Mouse (Mus musculus) G1E (cell line): ENCODE results near the gene Ppp2ca.

Experiments
- CTCF ChIP-seq: IDR thresholded peaks from 2 replicates; pipeline ENCODE4 v1.5.1; 2012; ENCODE audit warnings: low read depth, low read length, inconsistent platforms, mixed read lengths
- POLR2AphosphoS5 ChIP-seq: IDR thresholded peaks from 2 replicates; pipeline ENCODE4 v1.6.1; 2012; ENCODE audit warnings: low read depth, low read length, inconsistent platforms; ENCODE audit not compliant: insufficient replicate concordance

DNA sequence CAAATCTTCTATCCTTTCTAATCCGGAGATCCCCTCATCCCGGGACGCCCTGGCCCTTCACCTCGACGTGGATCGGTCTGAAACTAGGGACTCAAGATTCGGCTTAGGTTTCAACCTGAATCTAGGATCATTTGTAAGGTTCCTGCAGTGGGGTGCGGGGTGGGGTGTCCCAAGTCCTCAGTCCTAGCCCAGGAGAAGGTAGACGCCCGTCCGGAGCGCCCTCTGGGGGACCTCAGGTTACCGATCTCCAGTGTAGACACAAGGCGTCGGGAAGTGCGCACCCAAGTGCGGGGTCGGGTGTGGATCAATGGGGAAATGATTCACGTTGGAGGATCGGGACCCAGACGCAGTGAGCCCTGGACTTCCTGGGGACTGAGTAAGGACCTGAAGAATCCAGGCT, 68.6 kb downstream of the Ppp2ca start:
- TF ChIP-seq POLR2AphosphoS5 = no peak
- TF ChIP-seq CTCF = no peak
